Mouse (Mus musculus) ES-Bruce4 (cell line): ENCODE data around the gene Azi2. TPM values are rescaled to one million over a fixed set of nuclear protein-coding genes. Genes with fewer than 3 reads are reported as not detected.

Experiments
- H3K27ac ChIP-seq: 2 replicates; pipeline ENCODE4 v1.5.1; 2012; ENCODE audit warnings: low read length, inconsistent platforms; ENCODE audit not compliant: insufficient read depth
- H3K27me3 ChIP-seq: 2 replicates; pipeline ENCODE4 v1.6.1; 2012; ENCODE audit warnings: mild to moderate bottlenecking, low read length, inconsistent platforms; ENCODE audit not compliant: control insufficient read depth, poor library complexity, insufficient read depth, severe bottlenecking
- H3K36me3 ChIP-seq: 2 replicates; pipeline ENCODE4 v1.6.1; 2012; ENCODE audit warnings: inconsistent platforms, mild to moderate bottlenecking, low read length, moderate library complexity; ENCODE audit not compliant: control insufficient read depth, poor library complexity, insufficient read depth, severe bottlenecking
- H3K4me1 ChIP-seq: one replicate; pipeline ENCODE4 v1.8.1; 2011; ENCODE audit warnings: low read length; ENCODE audit not compliant: control insufficient read depth, insufficient read depth
- H3K4me3 ChIP-seq: 2 replicates; pipeline ENCODE4 v1.5.1; 2011; ENCODE audit warnings: low read depth, mild to moderate bottlenecking, low read length
- H3K9ac ChIP-seq: 2 replicates; pipeline ENCODE4 v1.6.1; 2012; ENCODE audit warnings: low read depth, mild to moderate bottlenecking, inconsistent platforms; ENCODE audit not compliant: poor library complexity, severe bottlenecking
- H3K9me3 ChIP-seq: replicated peaks from 2 replicates; pipeline ENCODE4 v1.6.1; 2012; ENCODE audit warnings: mild to moderate bottlenecking, low read length, inconsistent platforms; ENCODE audit not compliant: control insufficient read depth, poor library complexity, insufficient read depth, severe bottlenecking
- CTCF ChIP-seq: IDR thresholded peaks from one replicate; pipeline ENCODE4 v1.8.1; 2011; ENCODE audit warnings: low read depth, low read length
- EP300 ChIP-seq: IDR thresholded peaks from 2 replicates; pipeline ENCODE4 v1.6.1; 2011; ENCODE audit warnings: low read depth, low read length; ENCODE audit not compliant: insufficient read depth
- POLR2A ChIP-seq: IDR thresholded peaks from one replicate; pipeline ENCODE4 v1.8.1; 2011; ENCODE audit warnings: low read length; ENCODE audit not compliant: insufficient read depth
- polyA plus RNA-seq: library from polyadenylated mRNA; stranded (reverse); fragments of >200 nt; gene quantifications from 2 replicates; pipeline ENCODE4 v1.2.4, GENCODE M21; 2011; ENCODE audit warnings: low read depth; ENCODE audit not compliant: missing spikeins, insufficient read depth, insufficient read length

Gene Azi2
- polyA plus RNA-seq: 73.5 and 76.7 TPM in 2 replicates

- Histone ChIP-seq H3K4me3 (peak within 1 kb of the TSS; percentile 92), H3K4me1 (no peaks in the 10 kb centered on the region), H3K9ac (peak within 1 kb of the TSS; percentile 91), H3K36me3 (no peaks in the 10 kb centered on the region), H3K27ac (peak within 1 kb of the TSS; percentile 51), H3K27me3 (no peaks in the 10 kb centered on the region), H3K9me3 (no peaks in the 10 kb centered on the region)
- no peak for TF ChIP-seq EP300
- TF ChIP-seq CTCF: peak; percentile 74
Measured at GRCm38 (mm10) chr9:118040218-118041021, at the start of gene Azi2. TSS of gene Azi2 (plus strand) at chr9:118040499.

- Histone ChIP-seq H3K9ac (no peak overlapping the region), H3K4me1 (no peaks in the 10 kb centered on the region), H3K4me3 (no peak overlapping the region), H3K27me3 (no peaks in the 10 kb centered on the region), H3K9me3 (no peaks in the 10 kb centered on the region), H3K27ac (no peak overlapping the region), H3K36me3 (no peaks in the 10 kb centered on the region)
- TF ChIP-seq POLR2A: no peak
- TF ChIP-seq CTCF: no peak
- TF ChIP-seq EP300: no peak
Measured at GRCm38 (mm10) chr9:117996631-117997030, 43.7 kb upstream of the Azi2 start.

- H3K4me3 ChIP-seq: no peak overlapping the region
- H3K27ac ChIP-seq: no peak overlapping the region
- H3K4me1 ChIP-seq: no peaks in the 10 kb centered on the region
- H3K9ac ChIP-seq: no peak overlapping the region
- no peak for TF ChIP-seq CTCF
- TF ChIP-seq POLR2A: no peak
- no peak for TF ChIP-seq EP300
- H3K27me3 ChIP-seq: no peaks in the 10 kb centered on the region
- H3K36me3 ChIP-seq: no peaks in the 10 kb centered on the region
- H3K9me3 ChIP-seq: no peaks in the 10 kb centered on the region
Measured at GRCm38 (mm10) chr9:118001488-118001887, 38.8 kb upstream of the Azi2 start.

- H3K27me3 ChIP-seq: no peaks in the 10 kb centered on the region
- no peak for TF ChIP-seq CTCF
- no peak for TF ChIP-seq POLR2A
- TF ChIP-seq EP300: no peak
Measured at GRCm38 (mm10) chr9:118003218-118003886, 36.9 kb upstream of the Azi2 start.

GRCm38 (mm10) chr9:118003937-118004336, 36.4 kb upstream of the Azi2 start:
- Histone ChIP-seq H3K4me1 (no peaks in the 10 kb centered on the region), H3K9me3 (no peaks in the 10 kb centered on the region), H3K27ac (no peak overlapping the region), H3K36me3 (no peaks in the 10 kb centered on the region), H3K27me3 (no peaks in the 10 kb centered on the region), H3K9ac (no peak overlapping the region), H3K4me3 (no peak overlapping the region)
- TF ChIP-seq CTCF (no peak), EP300 (no peak), POLR2A (no peak)

More at GRCm38 (mm10) chr9:118003218-118003886, 36.9 kb upstream of the Azi2 start:
- Histone ChIP-seq H3K4me1 (no peaks in the 10 kb centered on the region), H3K27ac (no peak overlapping the region), H3K36me3 (no peaks in the 10 kb centered on the region), H3K9ac (no peak overlapping the region), H3K9me3 (no peaks in the 10 kb centered on the region), H3K4me3 (no peak overlapping the region)

- Histone ChIP-seq H3K4me1 (no peaks in the 10 kb centered on the region), H3K36me3 (no peaks in the 10 kb centered on the region), H3K9me3 (no peaks in the 10 kb centered on the region), H3K27me3 (no peaks in the 10 kb centered on the region), H3K9ac (no peak overlapping the region), H3K27ac (no peak overlapping the region), H3K4me3 (no peak overlapping the region)
- TF ChIP-seq EP300 (no peak), CTCF (no peak), POLR2A (no peak)
Measured at GRCm38 (mm10) chr9:118012928-118013327, 27.4 kb upstream of the Azi2 start.
